Mouse (Mus musculus) thymus, postnatal 10 days (tissue): ENCODE data around the gene Mindy3.

ENCODE experiments used
- DNase-seq, 2 experiments: peaks; one replicate each; pipeline ENCODE4 v3.0.0; 2021; ENCODE audit warnings: low spot score in 2 of 2

The Mindy3 gene

GRCm38 (mm10) chr2:12371401-12371800 is 47.9 kb downstream of the Mindy3 start:
- DNase-seq: no peak

- DNase-seq: no peak
Observed at GRCm38 (mm10) chr2:12368451-12368850, 50.8 kb downstream of the Mindy3 start.

- no peak for DNase-seq
Observed at GRCm38 (mm10) chr2:12368016-12368415, 51.3 kb downstream of the Mindy3 start.

- DNase-seq: no peak
Observed at GRCm38 (mm10) chr2:12361310-12361709, 58.0 kb downstream of the Mindy3 start.

- DNase-seq: no peak
Observed at GRCm38 (mm10) chr2:12354837-12355236, 64.4 kb downstream of the Mindy3 start.

GRCm38 (mm10) chr2:12348914-12349313 is 70.4 kb downstream of the Mindy3 start:
- no peak for DNase-seq

GRCm38 (mm10) chr2:12331962-12332361 is 87.3 kb downstream of the Mindy3 start:
- DNase-seq: no peak

GRCm38 (mm10) chr2:12329620-12330019 is 89.7 kb downstream of the Mindy3 start:
- no peak for DNase-seq

GRCm38 (mm10) chr2:12329068-12329407 is 90.2 kb downstream of the Mindy3 start:
- DNase-seq: no peak

GRCm38 (mm10) chr2:12328355-12329067 is 90.8 kb downstream of the Mindy3 start:
- DNase-seq: no peak

GRCm38 (mm10) chr2:12327691-12328354 is 91.4 kb downstream of the Mindy3 start:
- no peak for DNase-seq

GRCm38 (mm10) chr2:12327216-12327615 is 92.1 kb downstream of the Mindy3 start:
- DNase-seq: peak; percentile 34 to 58

- DNase-seq: no peak
Observed at GRCm38 (mm10) chr2:12325868-12326267, 93.4 kb downstream of the Mindy3 start.

GRCm38 (mm10) chr2:12325417-12325816 is 93.9 kb downstream of the Mindy3 start:
- DNase-seq: no peak

- DNase-seq: no peak
Observed at GRCm38 (mm10) chr2:12320914-12321313, 98.4 kb downstream of the Mindy3 start.

- DNase-seq: no peak
Observed at GRCm38 (mm10) chr2:12318715-12319114, 100.6 kb downstream of the Mindy3 start.

- no peak for DNase-seq
Observed at GRCm38 (mm10) chr2:12318036-12318435, 101.2 kb downstream of the Mindy3 start.

GRCm38 (mm10) chr2:12317343-12317742 is 101.9 kb downstream of the Mindy3 start:
- no peak for DNase-seq

- no peak for DNase-seq
Observed at GRCm38 (mm10) chr2:12316361-12316760, 102.9 kb downstream of the Mindy3 start.

- DNase-seq: no peak
Observed at GRCm38 (mm10) chr2:12314028-12314427, 105.2 kb downstream of the Mindy3 start.

GRCm38 (mm10) chr2:12308466-12308865 is 110.8 kb downstream of the Mindy3 start:
- no peak for DNase-seq

GRCm38 (mm10) chr2:12307311-12307710 is 112.0 kb downstream of the Mindy3 start:
- DNase-seq: no peak

GRCm38 (mm10) chr2:12305064-12305650 is 114.1 kb downstream of the Mindy3 start:
- DNase-seq: no peak
